Mouse (Mus musculus) megakaryocyte, embryonic 14.5 days (primary cell): Measurements from ENCODE around the gene Ctsw.
"Not testable (repeated sequence)": the region's sequence is repeated elsewhere in the genome, so short reads cannot be mapped to it uniquely, and the experiment has no call there.

ENCODE experiments used
- FLI1 ChIP-seq: IDR thresholded peaks from 2 replicates; pipeline ENCODE4 v1.6.1; 2012; ENCODE audit warnings: low read length, inconsistent platforms, mixed read lengths
- GATA1 ChIP-seq: IDR thresholded peaks from 3 replicates; pipeline ENCODE4 v1.6.1; 2012; ENCODE audit warnings: mixed read lengths, low read length, inconsistent platforms, borderline replicate concordance

DNA sequence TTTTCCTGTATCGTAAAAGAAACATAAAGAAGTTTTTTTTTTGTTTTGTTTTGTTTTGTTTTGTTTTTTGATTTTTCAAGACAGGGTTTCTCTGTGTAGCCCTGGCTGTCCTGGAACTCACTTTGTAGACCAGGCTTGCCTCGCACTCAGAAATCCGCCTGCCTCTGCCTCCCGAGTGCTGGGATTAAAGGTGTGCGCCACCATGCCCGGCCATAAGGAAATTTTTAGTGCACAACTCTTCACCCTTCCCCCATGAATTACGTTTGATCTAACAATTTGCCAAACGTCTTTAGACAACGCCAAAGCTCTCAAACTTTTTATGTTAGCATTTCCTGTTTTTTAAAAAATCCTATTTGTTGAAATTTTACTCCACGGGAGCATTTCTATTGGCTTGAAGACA lies 21.4 kb upstream of the Ctsw start:
- not testable (repeated sequence) for TF ChIP-seq GATA1, FLI1
